Mouse (Mus musculus) forebrain, postnatal 0 days (tissue): ENCODE measurements around the gene Ly6g5c. TPM values are rescaled to one million over a fixed set of nuclear protein-coding genes. Genes with fewer than 3 reads are reported as not detected.

ENCODE experiments used
- ATAC-seq: fragments of 200-750 bp; cut with Nextera tagmentation; 2 replicates; pipeline ENCODE4 v1.8.0; 2017; ENCODE audit warnings: mild to moderate bottlenecking, moderate library complexity
- DNase-seq: peaks from one replicate; pipeline ENCODE4 v3.0.0-alpha.2; 2015
- H3K27ac ChIP-seq: fragments of 300-500 bp; sonication (generic); 2 replicates; pipeline ENCODE4 v1.5.1; 2014; ENCODE audit warnings: low read depth, mild to moderate bottlenecking, antibody characterized with exemption, low read length, moderate library complexity, mixed read lengths
- H3K27me3 ChIP-seq: fragments of 300-500 bp; sonication (generic); 2 replicates; pipeline ENCODE4 v1.6.1; 2014; ENCODE audit warnings: mild to moderate bottlenecking, low read length, mixed read lengths; ENCODE audit not compliant: insufficient read depth
- H3K36me3 ChIP-seq: fragments of 300-500 bp; sonication (generic); 2 replicates; pipeline ENCODE4 v1.6.1; 2014; ENCODE audit warnings: mild to moderate bottlenecking, moderate library complexity; ENCODE audit not compliant: insufficient read depth
- H3K4me1 ChIP-seq: fragments of 300-500 bp; sonication (generic); 2 replicates; pipeline ENCODE4 v1.6.1; 2014; ENCODE audit warnings: antibody characterized with exemption; ENCODE audit not compliant: insufficient read depth
- H3K4me2 ChIP-seq: fragments of 300-500 bp; sonication (generic); 2 replicates; pipeline ENCODE4 v1.6.1; 2014; ENCODE audit warnings: low read depth, mild to moderate bottlenecking, moderate library complexity
- H3K4me3 ChIP-seq: fragments of 300-500 bp; sonication (generic); 2 replicates; pipeline ENCODE4 v1.5.1; 2014; ENCODE audit warnings: low read depth, low read length, mixed read lengths
- H3K9ac ChIP-seq: fragments of 300-500 bp; sonication (generic); 2 replicates; pipeline ENCODE4 v1.6.1; 2014; ENCODE audit warnings: mild to moderate bottlenecking
- H3K9me3 ChIP-seq: fragments of 300-500 bp; sonication (generic); 2 replicates; pipeline ENCODE4 v1.6.1; 2016; ENCODE audit warnings: low read length
- CTCF ChIP-seq: sonication (generic); IDR thresholded peaks from 2 replicates; pipeline ENCODE4 v1.5.1; 2016; ENCODE audit warnings: antibody characterized with exemption, control low read depth, low read depth
- WGBS: fragments of 180-500 bp; shearing (Covaris S2); extraction: QIAGEN DNeasy Blood & Tissue Kit; methylation state at CpG from one replicate; pipeline ENCODE4 v1.1.7; 2014; 5-methylcytosine and 5-hydroxymethylcytosine counted together
- polyA plus RNA-seq: library from polyadenylated mRNA; unstranded; fragments of >200 nt; fragmentation: Nextera tagmentation; extraction: Ambion mirVana; gene quantifications from 2 replicates; pipeline ENCODE4 v1.2.1, GENCODE M21; 2015
- total RNA-seq: library from RNA; depleted of rRNA; stranded (reverse); fragments of >200 nt; gene quantifications from 2 replicates; pipeline ENCODE4 v1.2.3, GENCODE M21; 2014; rRNA removed

Gene Ly6g5c
- total and polyA plus RNA-seq, 2 experiments from 2014 or later: not detected

DNA sequence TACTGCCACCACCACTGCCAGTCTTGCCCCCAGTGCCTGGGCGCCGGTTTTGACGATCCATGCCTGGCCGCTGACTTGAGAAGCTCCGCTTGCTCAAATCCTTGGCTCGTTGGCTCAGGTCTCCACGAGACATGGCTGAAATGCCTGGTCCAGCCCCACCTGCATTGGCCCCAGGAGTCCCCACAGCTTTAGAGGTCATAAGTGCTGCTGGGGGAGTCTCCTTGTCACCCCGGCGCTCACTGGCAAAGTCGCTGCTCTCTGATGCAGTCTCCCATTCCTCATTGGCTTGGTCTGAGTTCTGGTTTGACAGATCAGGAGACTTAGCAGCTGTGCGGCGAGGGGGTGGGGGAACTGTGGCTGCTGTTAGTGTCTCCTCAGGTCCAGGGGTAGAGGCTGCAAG lies 47.4 kb downstream of the Ly6g5c start:
- 90% methylated on average over 12 of the region's 12 CpGs for WGBS
- H3K4me1 ChIP-seq: no peaks in the 10 kb centered on the region
- ATAC-seq (no peak), DNase-seq (no peak)
- H3K27ac ChIP-seq: no peak overlapping the region
- H3K4me2 ChIP-seq: no peak overlapping the region
- no peak overlapping the region for H3K4me3 ChIP-seq
- no peaks in the 10 kb centered on the region for H3K27me3 ChIP-seq
- H3K36me3 ChIP-seq: peaks cover 98% of the 10 kb centered on the region
- no peak for TF ChIP-seq CTCF
- H3K9ac ChIP-seq: no peak overlapping the region
- no peaks in the 10 kb centered on the region for H3K9me3 ChIP-seq

DNA sequence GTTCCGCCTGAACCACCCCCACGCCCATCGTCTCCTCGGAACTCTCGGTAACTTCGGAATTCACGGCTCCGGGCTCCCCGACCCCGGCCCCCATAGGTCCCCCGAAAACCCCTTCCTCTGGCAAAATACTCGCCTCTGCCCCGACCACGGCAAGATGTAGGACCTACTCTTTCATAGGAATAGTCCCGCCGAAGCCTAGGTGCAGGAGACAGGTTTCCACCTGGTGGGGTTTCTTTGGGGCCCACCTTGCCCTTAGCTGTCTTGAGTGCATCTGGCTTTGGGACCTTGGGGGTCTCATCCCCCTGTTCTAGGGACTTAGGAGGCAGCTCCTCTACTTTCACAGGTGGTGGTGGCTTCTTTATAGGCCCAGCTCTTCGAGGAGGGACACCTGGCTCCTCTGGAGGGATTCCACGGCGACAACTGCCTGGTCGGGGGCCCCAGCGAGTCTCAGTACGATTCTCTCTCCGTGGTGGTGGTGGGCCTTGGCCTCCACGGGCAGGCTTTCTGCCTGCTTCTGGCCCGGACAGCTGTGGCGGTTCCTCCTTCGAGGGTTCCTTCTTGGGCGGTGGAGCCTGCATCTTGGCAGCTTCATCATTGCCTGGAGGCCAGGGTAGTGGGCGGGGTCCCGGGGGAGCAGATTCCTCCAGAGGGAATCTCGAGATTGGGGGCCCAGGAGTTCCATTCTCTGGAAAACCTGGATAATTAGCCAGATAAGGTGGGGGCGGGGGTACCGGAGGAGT lies 48.6 kb downstream of the Ly6g5c start:
- 89% methylated on average over 33 of the region's 33 CpGs for WGBS
- Histone ChIP-seq H3K9ac (no peak overlapping the region), H3K4me2 (no peak overlapping the region), H3K4me1 (no peaks in the 10 kb centered on the region), H3K36me3 (peaks cover 100% of the 10 kb centered on the region), H3K27me3 (no peaks in the 10 kb centered on the region), H3K9me3 (no peaks in the 10 kb centered on the region), H3K27ac (no peak overlapping the region), H3K4me3 (no peak overlapping the region)
- no peak for ATAC-seq
- no peak for DNase-seq
- TF ChIP-seq CTCF: no peak

DNA sequence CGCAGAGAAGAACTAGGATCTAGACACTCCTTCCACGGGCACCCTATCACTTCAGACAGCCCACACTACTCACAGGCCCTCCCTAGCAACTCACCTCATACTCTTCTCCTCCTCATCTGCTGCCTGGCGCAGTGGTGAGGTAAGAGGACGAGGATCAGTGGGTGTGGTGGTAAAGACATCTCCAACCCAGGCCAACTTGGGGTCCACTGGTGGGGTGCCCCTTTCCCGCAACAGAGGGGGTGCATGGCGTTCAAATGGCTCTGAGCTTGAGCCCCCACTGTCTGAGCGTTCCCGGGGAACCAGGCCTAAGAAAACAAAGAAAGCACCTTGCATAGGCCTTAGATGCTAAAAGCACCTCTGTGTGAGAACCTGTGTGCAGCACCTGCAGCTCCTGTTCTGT lies 49.2 kb downstream of the Ly6g5c start:
- Histone ChIP-seq H3K27ac (no peak overlapping the region), H3K36me3 (peaks cover 100% of the 10 kb centered on the region), H3K9me3 (no peaks in the 10 kb centered on the region), H3K4me2 (no peak overlapping the region), H3K9ac (no peak overlapping the region), H3K4me3 (no peak overlapping the region), H3K27me3 (no peaks in the 10 kb centered on the region), H3K4me1 (peaks cover 2% of the 10 kb centered on the region; the same call in 1 of the 2 replicates)
- 94% methylated on average over 8 of the region's 8 CpGs for WGBS
- DNase-seq (no peak), ATAC-seq (no peak)
- no peak for TF ChIP-seq CTCF

DNA sequence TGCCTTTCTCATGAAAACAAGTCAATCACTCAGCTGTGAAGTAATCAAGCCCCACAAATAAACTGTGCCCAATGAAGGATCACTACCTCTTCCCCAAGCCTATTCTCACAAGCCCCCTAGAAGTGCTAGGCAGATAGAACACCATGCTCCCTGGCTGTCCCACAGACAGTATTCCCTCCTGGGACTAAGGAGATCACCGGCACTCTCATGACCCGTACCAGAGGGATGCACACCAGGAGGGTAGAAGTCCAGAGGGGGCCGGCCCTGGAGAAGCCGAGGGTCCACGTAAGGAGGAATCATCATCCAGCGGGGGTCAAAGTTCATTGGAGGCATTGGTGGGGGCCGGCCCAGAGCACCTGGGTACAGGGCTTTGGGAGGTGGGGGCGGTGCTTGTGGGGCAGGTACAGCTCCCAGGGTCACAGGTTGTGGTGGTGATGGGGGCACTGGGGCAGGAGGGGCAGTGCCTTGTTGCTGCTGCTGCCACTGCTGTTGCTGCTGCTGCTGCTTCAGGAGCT lies 49.6 kb downstream of the Ly6g5c start:
- peaks cover 7% of the 10 kb centered on the region for H3K4me1 ChIP-seq
- no peak for ATAC-seq
- H3K9me3 ChIP-seq: no peaks in the 10 kb centered on the region
- H3K9ac ChIP-seq: no peak overlapping the region
- H3K36me3 ChIP-seq: peaks cover 98% of the 10 kb centered on the region
- no peak for DNase-seq
- no peak overlapping the region for H3K27ac ChIP-seq
- no peak for TF ChIP-seq CTCF
- H3K4me2 ChIP-seq: no peak overlapping the region
- H3K4me3 ChIP-seq: no peak overlapping the region
- no peaks in the 10 kb centered on the region for H3K27me3 ChIP-seq
- 94% methylated on average over 8 of the region's 8 CpGs for WGBS

DNA sequence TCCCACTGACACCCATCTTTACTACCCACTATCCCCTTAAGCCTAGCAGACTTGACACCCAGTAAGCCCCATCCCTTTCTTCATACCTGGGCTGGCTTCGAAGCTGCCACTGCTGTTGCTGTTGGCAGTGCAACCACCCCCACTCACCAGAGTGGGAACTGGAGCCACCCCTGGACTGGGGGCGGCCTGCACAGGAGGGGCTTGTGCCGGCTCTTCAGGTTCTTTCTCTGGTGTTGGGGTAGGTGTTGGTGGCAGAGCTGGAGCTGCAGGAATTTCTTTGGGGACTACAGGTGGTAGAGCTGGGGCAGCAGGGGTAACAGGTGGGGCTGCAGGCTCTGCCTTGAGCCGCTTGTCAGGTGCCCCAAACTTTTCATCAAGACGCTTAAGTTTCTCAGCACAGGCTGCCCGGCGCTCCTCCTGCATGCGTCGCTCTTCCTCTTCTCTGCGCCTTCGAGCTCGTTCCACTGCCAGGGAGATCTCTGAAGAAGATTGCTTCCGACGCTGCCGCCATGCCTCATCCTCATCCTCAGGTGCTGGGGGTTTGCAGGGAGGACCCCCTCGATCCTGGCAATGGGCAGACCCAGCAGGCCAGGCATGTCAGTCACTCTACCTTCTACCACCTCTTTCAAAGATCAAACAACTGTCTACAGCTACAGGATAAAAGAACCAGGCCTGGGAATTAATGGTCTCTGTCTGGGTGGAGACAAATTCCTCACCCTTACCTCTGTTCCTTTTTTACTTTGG lies 50.9 kb downstream of the Ly6g5c start:
- H3K4me1 ChIP-seq: peaks cover 10% of the 10 kb centered on the region
- no peaks in the 10 kb centered on the region for H3K27me3 ChIP-seq
- 93% methylated on average over 16 of the region's 16 CpGs for WGBS
- H3K9me3 ChIP-seq: no peaks in the 10 kb centered on the region
- no peak for TF ChIP-seq CTCF
- no peak for DNase-seq
- H3K4me2 ChIP-seq: no peak overlapping the region
- H3K9ac ChIP-seq: no peak overlapping the region
- H3K36me3 ChIP-seq: peaks cover 87% of the 10 kb centered on the region
- no peak overlapping the region for H3K27ac ChIP-seq
- ATAC-seq: no peak
- no peak overlapping the region for H3K4me3 ChIP-seq

DNA sequence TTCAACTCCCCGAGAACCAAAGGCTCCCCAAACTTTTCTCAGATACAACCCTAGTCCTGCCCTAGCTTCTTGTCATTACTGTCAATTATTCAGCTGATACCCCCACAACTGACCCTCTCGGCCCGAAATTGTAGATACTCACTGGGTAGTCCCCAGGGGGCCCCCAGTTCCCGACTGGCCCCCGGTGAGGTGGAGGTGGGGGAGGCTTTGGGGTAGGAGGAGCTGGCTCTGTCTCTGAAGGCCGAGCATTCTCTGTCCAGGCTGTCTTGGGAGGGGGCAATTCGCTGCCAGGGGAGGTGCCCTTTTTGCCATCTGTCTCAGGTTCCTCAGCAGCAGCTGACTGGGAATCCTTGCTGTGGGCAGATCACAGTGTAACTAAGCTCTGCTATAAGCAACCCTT lies 51.6 kb downstream of the Ly6g5c start:
- H3K27me3 ChIP-seq: no peaks in the 10 kb centered on the region
- peaks cover 10% of the 10 kb centered on the region for H3K4me1 ChIP-seq
- ATAC-seq (no peak), DNase-seq (no peak)
- H3K4me3 ChIP-seq: no peak overlapping the region
- no peak overlapping the region for H3K4me2 ChIP-seq
- no peak overlapping the region for H3K27ac ChIP-seq
- peaks cover 81% of the 10 kb centered on the region for H3K36me3 ChIP-seq
- TF ChIP-seq CTCF: no peak
- H3K9ac ChIP-seq: no peak overlapping the region
- WGBS: 84% methylated on average over 7 of the region's 7 CpGs
- no peaks in the 10 kb centered on the region for H3K9me3 ChIP-seq

DNA sequence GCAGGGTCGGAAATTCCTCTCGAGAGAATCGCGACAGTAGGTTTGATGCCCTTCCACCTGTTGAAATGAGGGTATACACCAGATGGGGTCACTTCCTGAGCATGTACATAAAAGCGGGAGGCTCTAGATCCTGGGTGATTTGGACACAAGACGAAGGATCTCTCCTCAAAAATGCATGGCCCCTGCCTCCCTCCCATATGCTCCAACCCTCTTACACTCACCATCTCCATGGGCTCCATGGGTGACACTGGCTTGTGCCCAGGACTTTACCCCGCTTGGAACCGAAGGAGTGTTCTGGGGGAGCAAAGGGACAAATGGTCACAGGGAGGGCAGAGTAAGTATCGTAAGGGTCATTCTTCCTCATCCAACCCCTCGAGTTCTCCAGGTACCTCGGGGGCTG lies 53.3 kb downstream of the Ly6g5c start:
- H3K9me3 ChIP-seq: no peaks in the 10 kb centered on the region
- ATAC-seq (no peak), DNase-seq (no peak)
- peaks cover 63% of the 10 kb centered on the region for H3K36me3 ChIP-seq
- H3K27me3 ChIP-seq: no peaks in the 10 kb centered on the region
- no peak overlapping the region for H3K4me2 ChIP-seq
- no peak overlapping the region for H3K27ac ChIP-seq
- no peak overlapping the region for H3K4me3 ChIP-seq
- TF ChIP-seq CTCF: no peak
- H3K4me1 ChIP-seq: peaks cover 16% of the 10 kb centered on the region
- 88% methylated on average over 11 of the region's 11 CpGs for WGBS
- no peak overlapping the region for H3K9ac ChIP-seq

Other genes with a start within 250 kb of the Ly6g5c start
Only the 30 nearest of the 43 such genes appear.
- 0.24 and 0.46 TPM in 2 replicates for gene Hspa1l, start 135.6 kb upstream of the Ly6g5c start, total RNA-seq
- gene Hspa1l, start 135.6 kb upstream of the Ly6g5c start, polyA plus RNA-seq: 0.36 and 0.50 TPM in 2 replicates
- 29.1 and 38.9 TPM in 2 replicates for gene Lsm2, start 126.4 kb upstream of the Ly6g5c start, total RNA-seq
- gene Lsm2, start 126.4 kb upstream of the Ly6g5c start, polyA plus RNA-seq: 111 and 120 TPM in 2 replicates
- 84.4 and 93.4 TPM in 2 replicates for gene Vars, start 107.3 kb upstream of the Ly6g5c start, total RNA-seq
- 36.7 and 45.4 TPM in 2 replicates for gene Vars, start 107.3 kb upstream of the Ly6g5c start, polyA plus RNA-seq
- gene Vwa7, start 91.7 kb upstream of the Ly6g5c start, total RNA-seq: 0.14 and 0.31 TPM in 2 replicates
- 0.08 TPM in 1 of 2 replicates, not detected in the other for gene Vwa7, start 91.7 kb upstream of the Ly6g5c start, polyA plus RNA-seq
- 2.2 and 2.7 TPM in 2 replicates for gene Sapcd1, start 80.3 kb upstream of the Ly6g5c start, total RNA-seq
- 1.6 TPM in 2 replicates for gene Sapcd1, start 80.3 kb upstream of the Ly6g5c start, polyA plus RNA-seq
- gene Msh5, start 61.5 kb upstream of the Ly6g5c start, total RNA-seq: 1.3 and 2.2 TPM in 2 replicates
- 1.1 and 1.3 TPM in 2 replicates for gene Msh5, start 61.5 kb upstream of the Ly6g5c start, polyA plus RNA-seq
- gene Clic1, start 58.3 kb upstream of the Ly6g5c start, total RNA-seq: 26.8 and 29.3 TPM in 2 replicates
- 47.9 and 50.5 TPM in 2 replicates for gene Clic1, start 58.3 kb upstream of the Ly6g5c start, polyA plus RNA-seq
- 167 and 220 TPM in 2 replicates for gene Ddah2, start 49.2 kb upstream of the Ly6g5c start, total RNA-seq
- gene Ddah2, start 49.2 kb upstream of the Ly6g5c start, polyA plus RNA-seq: 261 and 299 TPM in 2 replicates
- gene Ly6g6c, start 42.9 kb upstream of the Ly6g5c start, total RNA-seq: not detected in 2 replicates
- not detected in 2 replicates for gene Ly6g6c, start 42.9 kb upstream of the Ly6g5c start, polyA plus RNA-seq
- gene Mpig6b, start 42.1 kb upstream of the Ly6g5c start, total RNA-seq: not detected in 2 replicates
- 0.08 TPM in 2 replicates for gene Mpig6b, start 42.1 kb upstream of the Ly6g5c start, polyA plus RNA-seq
- 0.38 and 3.9 TPM in 2 replicates for gene Ly6g6e, start 31.4 kb upstream of the Ly6g5c start, total RNA-seq
- gene Ly6g6e, start 31.4 kb upstream of the Ly6g5c start, polyA plus RNA-seq: 2.9 and 3.9 TPM in 2 replicates
- 3.8 TPM in 1 of 2 replicates, not detected in the other for gene Ly6g6d, start 30.2 kb upstream of the Ly6g5c start, total RNA-seq
- gene Ly6g6d, start 30.2 kb upstream of the Ly6g5c start, polyA plus RNA-seq: 1.2 and 1.6 TPM in 2 replicates
- gene Ly6g6f, start 22.7 kb upstream of the Ly6g5c start, total RNA-seq: 0.23 TPM in 1 of 2 replicates, not detected in the other
- not detected in 2 replicates for gene Ly6g6f, start 22.7 kb upstream of the Ly6g5c start, polyA plus RNA-seq
- 139 and 202 TPM in 2 replicates for gene Abhd16a, start 19.0 kb upstream of the Ly6g5c start, total RNA-seq
- gene Abhd16a, start 19.0 kb upstream of the Ly6g5c start, polyA plus RNA-seq: 92.8 and 96.3 TPM in 2 replicates
- gene Ly6g5b, start 7.1 kb downstream of the Ly6g5c start, total RNA-seq: 0.54 and 1.1 TPM in 2 replicates
- gene Ly6g5b, start 7.1 kb downstream of the Ly6g5c start, polyA plus RNA-seq: 0.55 and 1.1 TPM in 2 replicates
- 16.9 and 20.5 TPM in 2 replicates for gene Gpank1, start 13.2 kb downstream of the Ly6g5c start, total RNA-seq
- gene Gpank1, start 13.2 kb downstream of the Ly6g5c start, polyA plus RNA-seq: 19.7 and 20.8 TPM in 2 replicates
- 240 and 247 TPM in 2 replicates for gene Csnk2b, start 13.8 kb downstream of the Ly6g5c start, total RNA-seq
- gene Csnk2b, start 13.8 kb downstream of the Ly6g5c start, polyA plus RNA-seq: 334 and 335 TPM in 2 replicates
- gene D17H6S53E, start 18.1 kb downstream of the Ly6g5c start, total RNA-seq: 15.3 and 26.2 TPM in 2 replicates
- gene D17H6S53E, start 18.1 kb downstream of the Ly6g5c start, polyA plus RNA-seq: 7.4 and 8.0 TPM in 2 replicates
- 0.71 and 0.77 TPM in 2 replicates for gene Apom, start 23.8 kb downstream of the Ly6g5c start, total RNA-seq
- gene Apom, start 23.8 kb downstream of the Ly6g5c start, polyA plus RNA-seq: not detected in 2 replicates
- gene Bag6, start 26.9 kb downstream of the Ly6g5c start, total RNA-seq: 285 and 340 TPM in 2 replicates
- gene Bag6, start 26.9 kb downstream of the Ly6g5c start, polyA plus RNA-seq: 68.2 and 71.9 TPM in 2 replicates
- gene Prrc2a, start 56.6 kb downstream of the Ly6g5c start, total RNA-seq: 112 and 155 TPM in 2 replicates
- gene Prrc2a, start 56.6 kb downstream of the Ly6g5c start, polyA plus RNA-seq: 56.7 and 85.3 TPM in 2 replicates
- gene Aif1, start 67.8 kb downstream of the Ly6g5c start, total RNA-seq: 1.9 and 3.6 TPM in 2 replicates
- gene Aif1, start 67.8 kb downstream of the Ly6g5c start, polyA plus RNA-seq: 8.4 and 10.0 TPM in 2 replicates
- gene Lst1, start 80.2 kb downstream of the Ly6g5c start, total RNA-seq: 15.7 and 17.4 TPM in 2 replicates
- gene Lst1, start 80.2 kb downstream of the Ly6g5c start, polyA plus RNA-seq: 11.4 and 12.7 TPM in 2 replicates
- 0.76 and 1.1 TPM in 2 replicates for gene Ltb, start 86.2 kb downstream of the Ly6g5c start, total RNA-seq
- gene Ltb, start 86.2 kb downstream of the Ly6g5c start, polyA plus RNA-seq: 0.64 and 1.1 TPM in 2 replicates
- 0.71 TPM in 1 of 2 replicates, not detected in the other for gene Tnf, start 93.7 kb downstream of the Ly6g5c start, total RNA-seq
- 0.09 TPM in 1 of 2 replicates, not detected in the other for gene Tnf, start 93.7 kb downstream of the Ly6g5c start, polyA plus RNA-seq
- gene Lta, start 97.1 kb downstream of the Ly6g5c start, total RNA-seq: 0.38 TPM in 1 of 2 replicates, not detected in the other
- gene Lta, start 97.1 kb downstream of the Ly6g5c start, polyA plus RNA-seq: 0.50 and 0.80 TPM in 2 replicates
- not detected in 2 replicates for gene Gm16181, start 112.6 kb downstream of the Ly6g5c start, total RNA-seq
- gene Gm16181, start 112.6 kb downstream of the Ly6g5c start, polyA plus RNA-seq: not detected in 2 replicates
- gene Atp6v1g2, start 125.4 kb downstream of the Ly6g5c start, total RNA-seq: 59.7 and 81.4 TPM in 2 replicates
- 121 and 146 TPM in 2 replicates for gene Atp6v1g2, start 125.4 kb downstream of the Ly6g5c start, polyA plus RNA-seq
- gene Nfkbil1, start 127.5 kb downstream of the Ly6g5c start, total RNA-seq: 17.1 and 24.5 TPM in 2 replicates
- 12.3 and 12.4 TPM in 2 replicates for gene Nfkbil1, start 127.5 kb downstream of the Ly6g5c start, polyA plus RNA-seq
- gene Ddx39b, start 133.5 kb downstream of the Ly6g5c start, total RNA-seq: 305 and 336 TPM in 2 replicates
- 357 and 382 TPM in 2 replicates for gene Ddx39b, start 133.5 kb downstream of the Ly6g5c start, polyA plus RNA-seq